Mouse (Mus musculus) adrenal gland, postnatal 10 days (tissue): ENCODE data around the gene Man2a2. TPM values are rescaled to one million over a fixed set of nuclear protein-coding genes. Genes with fewer than 3 reads are reported as not detected.
"Not testable (repeated sequence)": the region's sequence is repeated elsewhere in the genome, so short reads cannot be mapped to it uniquely, and the experiment has no call there.

ENCODE experiments used
- DNase-seq: peaks from one replicate; pipeline ENCODE4 v3.0.0; 2021; ENCODE audit warnings: mixed read lengths
- total RNA-seq, 2 experiments: library from RNA; stranded (reverse); gene quantifications; 2 replicates each; pipeline ENCODE4 v1.2.3; 2021

The Man2a2 gene
- total RNA-seq, 2 experiments from 2014 or later = 56.2 to 93.5 TPM

DNA sequence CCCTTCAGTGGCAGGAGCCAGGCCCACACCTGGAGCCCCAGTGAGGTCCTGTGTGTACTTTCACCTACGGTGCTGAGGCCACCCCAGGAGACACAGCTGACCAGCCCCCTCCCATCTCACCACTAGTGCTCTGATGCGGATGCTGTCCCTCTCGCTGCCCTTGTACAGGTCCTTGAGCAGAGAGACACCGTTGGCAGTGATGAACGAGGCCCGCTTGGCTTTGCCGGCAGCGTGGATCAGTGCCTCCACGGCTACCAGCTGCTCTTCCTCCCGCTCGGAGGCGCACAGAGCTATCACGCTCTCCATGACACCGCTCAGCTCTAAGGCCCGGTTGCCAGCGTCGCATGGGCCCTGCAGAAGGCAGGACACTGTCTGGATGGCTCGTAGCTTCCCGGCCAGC lies 39.7 kb downstream of the Man2a2 start:
- DNase-seq = peak; percentile 60

- DNase-seq = peak; percentile 52
Observed at GRCm38 (mm10) chr7:80330278-80330677, 40.9 kb downstream of the Man2a2 start.

DNA sequence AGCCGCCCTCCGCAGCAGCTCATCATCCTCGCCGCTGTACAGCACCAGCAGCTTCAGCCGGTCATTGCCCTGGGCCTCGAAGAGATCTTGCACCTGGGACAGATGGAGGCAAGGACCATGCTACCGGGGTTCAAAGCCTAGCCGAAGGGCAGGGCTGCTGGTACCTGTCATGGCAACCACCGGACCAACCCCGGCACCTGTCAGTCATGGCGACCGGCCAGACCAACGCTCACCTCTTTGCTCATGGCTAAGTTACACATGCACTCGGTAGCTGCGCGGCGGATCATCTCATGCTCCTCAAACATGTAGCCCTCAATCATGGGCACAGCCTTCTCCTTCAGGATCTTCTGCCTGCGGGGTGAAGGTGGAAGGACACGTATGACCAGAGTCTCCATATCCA lies 45.1 kb downstream of the Man2a2 start:
- no peak for DNase-seq

DNA sequence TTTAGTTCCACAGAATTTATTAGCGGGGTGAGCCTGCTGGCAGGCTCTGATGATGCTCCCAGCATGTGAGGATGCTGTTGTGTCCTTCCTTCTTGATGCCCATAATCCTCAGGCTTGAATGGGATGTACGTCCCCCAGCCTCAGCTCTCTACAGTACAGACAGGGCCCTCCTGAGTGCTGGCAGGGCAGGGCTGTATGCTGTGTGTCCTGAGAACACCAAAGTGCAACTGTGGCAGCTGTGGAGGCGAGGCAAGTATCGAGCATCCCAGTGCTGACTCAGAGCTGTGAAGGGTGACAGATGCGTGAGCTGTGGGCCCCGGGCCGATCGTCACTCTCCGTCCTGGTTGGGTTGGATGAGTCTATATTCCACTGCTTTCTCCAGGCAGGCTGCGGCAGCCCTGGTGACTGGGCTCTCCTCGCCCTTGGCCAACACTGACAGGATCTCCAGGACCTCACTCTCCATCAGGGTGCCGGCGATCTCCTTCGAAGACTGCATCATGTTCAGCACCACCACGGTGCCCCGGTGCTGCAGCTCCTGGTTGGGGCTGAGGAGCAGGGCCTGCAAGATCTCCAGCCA lies 45.8 kb downstream of the Man2a2 start:
- DNase-seq = no peak

GRCm38 (mm10) chr7:80324816-80325119 lies 46.4 kb downstream of the Man2a2 start:
- DNase-seq = not testable (repeated sequence)

DNA sequence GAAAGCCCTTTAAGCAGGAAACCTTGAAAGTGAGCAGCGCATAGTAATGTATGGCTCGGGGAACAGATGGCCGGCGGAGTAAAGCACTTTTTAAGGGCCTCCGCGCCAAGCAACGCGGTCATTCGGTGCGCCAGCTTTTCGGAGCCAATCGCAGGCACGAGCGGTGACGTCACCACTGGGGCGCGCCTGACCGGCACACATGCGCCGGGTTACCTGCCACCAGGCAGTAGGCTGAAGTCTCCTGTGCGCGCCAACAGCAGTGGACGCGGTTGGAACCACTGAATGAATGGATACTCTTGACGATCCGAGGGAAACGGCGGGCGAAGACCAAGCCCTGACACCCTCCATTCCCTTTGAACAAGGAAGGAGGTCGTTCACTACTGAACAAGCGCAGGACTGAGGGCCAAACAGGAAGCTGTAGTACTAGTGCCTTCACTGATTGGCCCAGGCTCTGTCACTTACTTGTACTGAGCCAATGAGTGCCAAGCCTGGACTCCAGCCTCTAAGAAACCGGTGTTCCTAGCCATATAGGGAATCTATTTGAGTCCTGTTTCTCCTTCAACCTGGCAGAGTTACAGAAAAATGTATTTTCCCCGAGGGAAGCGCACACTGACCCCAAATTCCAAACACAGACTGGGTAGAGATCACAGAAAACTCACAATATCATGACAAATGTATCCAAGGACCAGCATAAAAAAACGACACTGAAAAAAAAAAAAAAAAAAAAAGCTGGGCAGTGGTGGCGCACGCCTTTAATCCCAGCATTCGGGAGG lies 46.9 kb downstream of the Man2a2 start, which contains the start of gene Rccd1:
Rccd1 (minus strand) TSS at position 412 of the 773 bp plus-strand sequence.
- DNase-seq = peak; percentile 96

DNA sequence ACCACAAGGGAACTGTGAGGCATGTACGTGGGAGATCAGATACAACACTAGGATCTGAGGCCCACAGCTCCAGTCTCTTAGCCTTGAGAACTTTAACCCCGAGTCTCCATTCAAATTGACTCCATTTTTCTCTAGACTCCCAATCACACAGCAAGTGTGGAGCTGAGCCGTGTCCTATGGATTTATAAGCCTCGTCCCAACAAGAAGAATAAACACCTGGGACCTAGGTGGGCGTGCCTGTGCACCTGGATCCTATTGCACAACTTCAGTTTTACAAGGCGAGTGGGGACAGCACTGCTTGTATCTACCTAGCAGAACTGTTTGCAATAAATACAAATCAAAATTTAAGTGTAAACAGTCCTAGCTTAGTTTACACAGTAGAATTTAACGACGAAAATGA lies 47.8 kb downstream of the Man2a2 start:
- DNase-seq = no peak

GRCm38 (mm10) chr7:80319846-80320496 lies 51.2 kb downstream of the Man2a2 start:
- DNase-seq = no peak

DNA sequence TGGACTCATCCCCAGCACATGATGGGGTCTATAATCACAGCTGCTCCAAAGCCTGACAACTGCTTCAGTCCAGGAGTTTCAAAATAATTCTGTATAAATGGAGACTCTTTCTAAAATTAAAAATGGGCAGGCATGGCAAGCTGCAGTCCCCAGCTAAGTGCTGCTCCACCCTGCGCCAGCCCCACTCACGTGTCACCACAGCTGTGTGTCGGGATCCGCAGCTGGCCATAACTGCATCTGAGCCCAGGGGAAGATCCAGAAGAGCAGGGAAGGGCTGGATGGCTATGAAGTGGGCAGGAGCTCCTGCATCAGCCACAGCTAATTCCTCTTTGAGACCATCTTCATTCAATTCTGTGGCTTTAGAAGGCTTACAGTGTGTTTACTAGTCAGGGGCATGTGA lies 52.5 kb downstream of the Man2a2 start:
- no peak for DNase-seq

GRCm38 (mm10) chr7:80317439-80318115 lies 53.6 kb downstream of the Man2a2 start:
- no peak for DNase-seq

DNA sequence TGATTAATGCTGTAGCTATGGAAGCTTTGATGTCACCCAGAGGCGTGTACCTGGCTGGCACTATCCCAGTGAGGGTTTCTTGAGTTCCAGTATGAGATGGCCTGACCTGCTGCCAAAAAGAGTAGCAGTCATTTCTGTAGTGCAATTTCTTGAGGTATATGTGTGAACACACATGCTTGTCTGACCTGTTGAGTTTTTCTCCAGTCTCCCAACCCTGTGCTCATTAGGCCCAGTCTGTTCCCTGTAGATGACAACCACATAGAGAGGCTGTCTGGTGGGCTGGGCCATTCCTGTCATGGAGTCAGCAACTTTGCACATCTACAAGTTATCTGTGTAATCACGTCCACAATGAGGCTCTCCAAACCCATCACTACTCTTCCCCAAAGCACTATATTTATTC lies 55.4 kb downstream of the Man2a2 start:
- DNase-seq = no peak

- DNase-seq = no peak
Observed at GRCm38 (mm10) chr7:80310771-80311170, 60.4 kb downstream of the Man2a2 start.

DNA sequence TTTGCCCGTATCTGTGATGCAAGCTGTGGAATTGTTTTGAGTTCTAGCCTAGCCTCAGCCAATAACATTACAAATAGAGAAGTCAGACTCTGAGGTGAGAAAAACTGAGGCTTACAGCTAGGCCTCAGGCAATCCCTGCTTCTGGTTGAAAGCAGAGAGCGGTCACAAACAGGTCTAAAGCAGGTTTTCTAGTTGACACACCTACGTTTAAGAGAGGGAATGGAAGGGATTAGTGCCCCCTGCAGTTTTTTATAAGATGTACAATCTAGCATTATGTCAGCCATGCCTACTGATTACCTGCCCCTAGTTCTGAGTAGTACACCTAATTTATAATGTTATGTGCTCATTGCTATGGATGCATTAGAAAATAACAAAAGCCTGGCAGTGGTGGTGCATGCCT lies 63.4 kb downstream of the Man2a2 start:
- no peak for DNase-seq

DNA sequence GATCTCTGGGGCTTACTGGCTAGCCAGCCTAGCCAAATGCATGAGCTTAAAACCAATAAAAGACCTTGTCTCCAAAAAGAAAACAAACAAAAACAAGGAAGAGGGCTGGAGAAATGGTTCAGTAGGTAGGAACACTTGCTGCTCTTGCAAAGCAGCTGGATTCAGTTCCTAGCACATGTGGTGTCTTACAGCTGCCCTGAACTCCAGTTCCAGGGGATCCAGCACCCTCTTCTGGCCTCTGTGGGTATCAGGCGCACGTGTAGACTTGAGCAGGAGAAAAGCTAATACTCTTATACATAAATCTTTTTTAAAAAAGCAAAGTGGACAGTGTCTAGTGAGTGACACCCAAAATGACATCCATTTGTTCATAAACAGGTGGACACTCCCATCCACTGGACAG lies 69.7 kb downstream of the Man2a2 start:
- DNase-seq = no peak

GRCm38 (mm10) chr7:80299568-80299967 lies 71.6 kb downstream of the Man2a2 start:
- no peak for DNase-seq

Other genes with a start within 250 kb of the Man2a2 start
- 10 to 100 TPM; 39.0 to 44.3 TPM for gene Sema4b, start 184.5 kb downstream of the Man2a2 start, total RNA-seq
- 10 to 100 TPM; 50.6 to 54.9 TPM for gene Cib1, start 138.6 kb downstream of the Man2a2 start, total RNA-seq
- 1 to 10 TPM; 3.0 to 3.9 TPM for gene Gdpgp1, start 138.5 kb downstream of the Man2a2 start, total RNA-seq
- gene Ttll13, start 125.0 kb downstream of the Man2a2 start, total RNA-seq = 1 to 10 TPM; 1.1 to 1.8 TPM
- gene Ngrn, start 110.2 kb downstream of the Man2a2 start, total RNA-seq = 10 to 100 TPM; 38.7 to 47.4 TPM
- 10 to 100 TPM; 14.5 to 18.3 TPM for gene Vps33b, start 101.7 kb downstream of the Man2a2 start, total RNA-seq
- 10 to 100 TPM; 38.9 to 43.4 TPM for gene Prc1, start 76.9 kb downstream of the Man2a2 start, total RNA-seq
- 10 to 100 TPM in 1 of 2 experiments, 1 to 10 TPM in 1; 8.4 to 13.8 TPM for gene Rccd1, start 46.9 kb downstream of the Man2a2 start, total RNA-seq
- 10 to 100 TPM; 40.8 to 44.6 TPM for gene Unc45a, start 30.4 kb downstream of the Man2a2 start, total RNA-seq
- 10 to 100 TPM; 45.3 to 54.8 TPM for gene Hddc3, start 28.3 kb downstream of the Man2a2 start, total RNA-seq
- gene Fes, start 16.6 kb upstream of the Man2a2 start, total RNA-seq = 10 to 100 TPM; 13.2 to 17.1 TPM
- 100 to 1,000 TPM; 113 to 129 TPM for gene Furin, start 34.1 kb upstream of the Man2a2 start, total RNA-seq
- 10 to 100 TPM in 1 of 2 experiments, 1 to 10 TPM in 1; 5.4 to 10.7 TPM for gene Blm, start 163.7 kb upstream of the Man2a2 start, total RNA-seq